Mouse (Mus musculus): ENCODE results near the gene Vmn1r85.

DNA sequence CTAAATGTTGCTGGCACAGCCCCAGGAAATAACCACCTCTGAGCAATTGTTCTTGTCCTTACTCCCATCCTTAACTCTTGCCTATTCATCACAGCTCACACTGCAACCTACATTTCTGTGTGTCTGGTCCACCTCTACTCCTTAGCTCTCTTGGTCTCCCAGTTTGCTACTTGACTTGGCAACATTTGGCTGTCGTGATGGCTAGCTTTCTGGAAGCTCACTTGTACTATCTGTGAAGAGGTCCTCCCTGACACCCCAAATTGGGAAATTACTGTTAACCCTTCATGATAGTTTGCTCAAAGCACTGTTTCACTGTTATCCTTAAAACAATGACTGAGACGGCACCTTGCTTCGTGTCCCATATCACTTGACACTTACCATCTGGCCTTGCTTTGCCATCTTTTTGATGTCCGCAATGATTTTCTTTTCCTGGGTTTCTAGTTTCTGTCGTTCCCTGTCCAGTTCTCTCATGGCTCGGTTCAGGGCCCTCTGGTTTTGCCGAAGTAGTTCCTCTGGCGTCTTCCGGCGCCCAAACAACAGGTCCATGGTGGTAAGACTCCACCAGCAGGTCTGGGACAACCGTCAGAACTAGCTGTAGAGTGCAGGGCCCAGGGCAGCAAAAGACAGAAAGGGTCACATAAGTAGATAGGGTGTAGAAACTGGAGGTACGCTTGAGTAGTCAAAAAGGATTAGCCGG, 61.4 kb downstream of the Vmn1r85 start:
- TF ChIP-seq POLR2A (IDR thresholded peaks at IDR 0.05; ENCODE audit: extremely low read depth, insufficient read depth, low read length) (no peak), CTCF (IDR thresholded peaks at IDR 0.05; ENCODE audit: low read depth, low read length) (no peak)

Measured in liver, adult 2 months (tissue).